Mouse (Mus musculus): ENCODE data around the gene Dnase2b. TPM values are rescaled to one million over a fixed set of nuclear protein-coding genes. Genes with fewer than 3 reads are reported as not detected.

Dnase2b gene
- not detected in 2 replicates for polyA plus RNA-seq (2012; rRNA removed)

DNA sequence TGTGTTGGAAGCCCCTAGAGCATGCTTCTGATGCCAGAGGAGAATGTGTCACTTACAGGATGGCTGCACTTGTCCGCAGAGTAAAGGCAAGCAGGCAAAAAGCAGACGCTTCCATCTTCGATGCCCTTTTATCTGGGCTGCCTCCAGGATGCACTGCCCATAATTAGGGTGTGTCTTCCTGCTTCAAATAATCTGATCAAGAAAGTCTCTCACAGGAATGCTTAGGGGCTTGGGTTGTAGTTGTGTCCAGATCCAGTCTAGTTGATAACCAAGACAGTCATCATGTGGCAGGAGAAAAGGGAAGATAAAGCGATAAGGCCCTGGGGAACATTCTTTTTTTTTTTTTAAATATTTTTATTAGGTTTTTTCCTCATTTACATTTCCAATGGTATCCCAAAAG is at the start of gene Dnase2b:
Gene Dnase2b, minus strand, starts transcription at position 101 of the 400 bp plus-strand sequence.

DNA sequence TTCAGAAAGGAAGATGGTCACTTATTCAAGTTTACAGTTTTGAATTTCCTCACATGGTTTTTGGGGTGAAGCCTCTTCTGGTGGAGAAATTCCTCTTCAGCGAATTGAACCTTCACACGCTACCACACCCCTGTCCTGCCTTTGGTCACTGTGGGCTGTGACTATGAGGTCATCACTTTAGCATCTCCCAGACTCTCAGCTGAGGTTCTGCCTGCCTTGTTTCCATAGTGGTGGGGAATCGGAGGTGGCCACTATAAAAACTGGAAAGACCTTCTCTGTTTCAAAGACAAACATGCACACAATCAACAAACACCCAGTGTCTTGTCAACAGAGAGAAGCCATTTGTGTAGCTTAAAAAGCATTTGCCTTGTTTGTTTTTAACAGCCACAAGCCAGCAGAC is 35.8 kb upstream of the Dnase2b start, which contains the start of gene 4930503B20Rik:
Gene 4930503B20Rik, minus strand, starts transcription at position 101 of the 400 bp plus-strand sequence.

DNA sequence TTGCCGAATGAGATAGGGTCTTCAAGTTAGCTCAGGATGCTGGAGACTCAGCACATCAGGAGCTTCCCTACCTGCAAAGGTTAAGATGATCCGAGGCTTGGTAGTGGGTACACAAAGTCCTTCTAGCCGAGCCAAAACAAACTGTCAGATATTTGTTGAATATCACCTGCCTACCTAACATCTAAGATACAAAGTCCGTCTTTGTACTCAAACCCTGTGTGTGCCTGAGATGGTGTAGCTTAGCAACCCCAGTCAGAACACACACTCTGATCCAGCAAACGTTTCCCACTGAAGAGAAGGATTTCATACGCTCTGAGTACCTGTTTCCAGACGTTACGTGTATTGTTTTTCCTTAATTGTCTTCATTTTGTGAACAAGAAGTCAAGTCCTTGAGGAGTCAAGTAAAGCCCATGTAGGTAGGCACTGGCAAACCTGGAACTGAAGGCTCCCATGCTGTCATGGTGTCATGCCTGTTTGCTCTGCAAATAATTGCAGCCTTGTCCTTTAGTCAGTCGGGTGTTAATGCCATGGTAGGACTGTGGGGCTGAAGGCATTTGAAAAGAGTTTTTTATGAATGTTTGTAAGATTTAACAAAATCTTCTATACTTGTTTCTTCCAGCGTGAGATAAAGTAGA is 45.1 kb downstream of the Dnase2b start, which contains the start of gene Uox:
Gene Uox, plus strand, starts transcription at position 279 of the 635 bp plus-strand sequence.

Other genes starting within 250 kb of the Dnase2b start
- gene Ssx2ip, start 211.0 kb downstream of the Dnase2b start, polyA plus RNA-seq (2012; rRNA removed), result 16.3 TPM in 2 replicates
- 2.2 and 2.7 TPM in 2 replicates for gene Ctbs, start 165.8 kb downstream of the Dnase2b start, polyA plus RNA-seq (2012; rRNA removed)
- gene Spata1, start 115.8 kb downstream of the Dnase2b start, polyA plus RNA-seq (2012; rRNA removed), result 7.2 and 9.1 TPM in 2 replicates
- 125 and 148 TPM in 2 replicates for gene Gng5, start 115.8 kb downstream of the Dnase2b start, polyA plus RNA-seq (2012; rRNA removed)
- 32.8 and 34.0 TPM in 2 replicates for gene Rpf1, start 94.2 kb downstream of the Dnase2b start, polyA plus RNA-seq (2012; rRNA removed)
- gene Uox, start 45.2 kb downstream of the Dnase2b start, polyA plus RNA-seq (2012; rRNA removed), result 0.07 and 0.17 TPM in 2 replicates
- not detected in 2 replicates for gene 4930503B20Rik, start 35.7 kb upstream of the Dnase2b start, polyA plus RNA-seq (2012; rRNA removed)
- gene Samd13, start 70.0 kb upstream of the Dnase2b start, polyA plus RNA-seq (2012; rRNA removed), result 0.23 and 0.30 TPM in 2 replicates
- gene Prkacb, start 197.4 kb upstream of the Dnase2b start, polyA plus RNA-seq (2012; rRNA removed), result 173 and 174 TPM in 2 replicates
- 11.6 and 13.8 TPM in 2 replicates for gene Ttll7, start 236.8 kb upstream of the Dnase2b start, polyA plus RNA-seq (2012; rRNA removed)